Mouse (Mus musculus): ENCODE results near the gene Med12l. TPM values are rescaled to one million over a fixed set of nuclear protein-coding genes. Genes with fewer than 3 reads are reported as not detected.

Med12l gene
- polyA plus RNA-seq, 1 experiment from 2014 or later, result 2.3 TPM

GRCm38 (mm10) chr3:59354156-59354555 lies 348.5 kb downstream of the Med12l start:
- Histone ChIP-seq H3K9me3 (replicated peaks; ENCODE audit: control insufficient read depth, low read length) (no peaks in the 10 kb centered on the region), H3K9ac (ENCODE audit: low read length) (no peak overlapping the region), H3K27me3 (ENCODE audit: control insufficient read depth, insufficient read depth, low read length) (no peaks in the 10 kb centered on the region), H3K4me1 (ENCODE audit: control insufficient read depth, insufficient read depth, low read length) (no peaks in the 10 kb centered on the region), H3K27ac (ENCODE audit: low read length) (no peak overlapping the region), H3K4me2 (ENCODE audit: low read depth, low read length) (no peak overlapping the region), H3K36me3 (ENCODE audit: control insufficient read depth, insufficient read depth) (no peaks in the 10 kb centered on the region), H3K4me3 (ENCODE audit: low read length) (no peak overlapping the region)
- 76% methylated on average over 3 of the region's 3 CpGs for WGBS
- no peak for ATAC-seq (replicated peaks; ENCODE audit: extremely low read depth, insufficient read depth, low FRiP score)

GRCm38 (mm10) chr3:59360102-59360501 lies 354.5 kb downstream of the Med12l start:
- Histone ChIP-seq H3K4me2 (ENCODE audit: low read depth, low read length) (no peak overlapping the region), H3K9me3 (replicated peaks; ENCODE audit: control insufficient read depth, low read length) (no peaks in the 10 kb centered on the region)
- ATAC-seq (replicated peaks; ENCODE audit: extremely low read depth, insufficient read depth, low FRiP score), result no peak

GRCm38 (mm10) chr3:59361895-59362294 lies 356.3 kb downstream of the Med12l start:
- ATAC-seq (replicated peaks; ENCODE audit: extremely low read depth, insufficient read depth, low FRiP score), result no peak
- 87% methylated on average over 1 of the region's 1 CpGs for WGBS
- no peak overlapping the region for H3K4me3 ChIP-seq (ENCODE audit: low read length)

More at GRCm38 (mm10) chr3:59360102-59360501, 354.5 kb downstream of the Med12l start:
- no peak overlapping the region for H3K27ac ChIP-seq (ENCODE audit: low read length)
- H3K27me3 ChIP-seq (ENCODE audit: control insufficient read depth, insufficient read depth, low read length), result no peaks in the 10 kb centered on the region
- no peaks in the 10 kb centered on the region for H3K4me1 ChIP-seq (ENCODE audit: control insufficient read depth, insufficient read depth, low read length)
- no peak overlapping the region for H3K9ac ChIP-seq (ENCODE audit: low read length)
- H3K4me3 ChIP-seq (ENCODE audit: low read length), result no peak overlapping the region
- H3K36me3 ChIP-seq (ENCODE audit: control insufficient read depth, insufficient read depth), result no peaks in the 10 kb centered on the region

More at GRCm38 (mm10) chr3:59361895-59362294, 356.3 kb downstream of the Med12l start:
- Histone ChIP-seq H3K27ac (ENCODE audit: low read length) (no peak overlapping the region), H3K4me2 (ENCODE audit: low read depth, low read length) (no peak overlapping the region), H3K4me1 (ENCODE audit: control insufficient read depth, insufficient read depth, low read length) (no peaks in the 10 kb centered on the region), H3K9ac (ENCODE audit: low read length) (no peak overlapping the region), H3K9me3 (replicated peaks; ENCODE audit: control insufficient read depth, low read length) (no peaks in the 10 kb centered on the region), H3K27me3 (ENCODE audit: control insufficient read depth, insufficient read depth, low read length) (no peaks in the 10 kb centered on the region), H3K36me3 (ENCODE audit: control insufficient read depth, insufficient read depth) (no peaks in the 10 kb centered on the region)

Other genes with a start within 250 kb of the Med12l start
- 0.71 and 0.77 TPM in 2 replicates for gene Mindy4b-ps, start 183.5 kb upstream of the Med12l start, polyA plus RNA-seq (2015; fragmentation: Nextera tagmentation; extraction: Ambion mirVana)
- 0.40 and 1.0 TPM in 2 replicates for gene Clrn1, start 120.5 kb upstream of the Med12l start, polyA plus RNA-seq (2015; fragmentation: Nextera tagmentation; extraction: Ambion mirVana)
- gene Gpr171, start 96.0 kb downstream of the Med12l start, polyA plus RNA-seq (2015; fragmentation: Nextera tagmentation; extraction: Ambion mirVana), result 1.5 and 3.5 TPM in 2 replicates
- 2.8 and 4.0 TPM in 2 replicates for gene P2ry14, start 147.8 kb downstream of the Med12l start, polyA plus RNA-seq (2015; fragmentation: Nextera tagmentation; extraction: Ambion mirVana)
- gene Gpr87, start 189.3 kb downstream of the Med12l start, polyA plus RNA-seq (2015; fragmentation: Nextera tagmentation; extraction: Ambion mirVana), result 0.36 and 1.1 TPM in 2 replicates
- 0.85 and 1.1 TPM in 2 replicates for gene P2ry13, start 205.1 kb downstream of the Med12l start, polyA plus RNA-seq (2015; fragmentation: Nextera tagmentation; extraction: Ambion mirVana)